9 mouse cellular contexts compared by ENCODE assay signal in the genomic region with DNA sequence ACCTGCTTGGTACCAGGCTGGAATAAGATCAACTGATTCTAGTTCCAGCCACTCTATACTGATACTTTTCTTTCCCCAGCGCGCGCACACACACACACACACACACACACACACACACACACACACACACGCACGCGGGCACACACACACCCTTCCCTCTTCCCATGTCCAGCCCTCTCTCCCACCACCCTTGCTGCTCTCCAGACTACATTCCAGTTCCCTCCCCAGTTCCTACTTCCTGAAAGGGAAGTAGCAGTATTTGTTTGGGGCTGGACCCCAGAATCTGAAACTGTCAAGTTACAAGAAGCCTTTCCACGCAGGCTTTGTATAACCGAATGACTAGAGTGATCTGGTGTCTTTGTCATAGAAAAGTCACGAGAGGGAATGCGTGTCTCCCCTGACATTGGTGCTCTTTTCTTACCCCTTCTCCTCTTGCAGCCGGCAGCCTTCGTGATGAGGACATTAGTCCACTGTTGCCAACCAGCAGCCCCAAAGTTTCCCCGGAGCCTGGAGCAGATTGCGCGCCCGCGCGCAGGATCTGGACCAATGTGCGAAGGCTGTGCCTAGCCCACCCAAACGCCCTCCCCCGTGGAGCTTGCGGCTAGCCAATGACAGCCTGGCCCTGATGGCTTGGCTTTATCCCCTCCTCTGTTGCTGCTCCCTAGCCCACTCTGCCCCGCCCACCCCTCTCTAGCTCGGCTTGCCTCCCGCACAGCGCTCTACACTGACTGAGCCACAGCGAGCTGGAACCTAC. TPM values are rescaled to one million over a fixed set of nuclear protein-coding genes. Genes with fewer than 3 reads are reported as not detected.
A peak's percentile ranks its signal among the peaks of the same experiment; 100 is the strongest.
DNase-seq lines count a peak whose midpoint lies in the region; ATAC-seq and TF ChIP-seq lines count a peak whose summit lies in the region.
"Had no signal": no experiment of that assay in that cellular context is flagged by ENCODE, and none has a peak within 500 bp of the region (broad histone marks: within the 10 kb centered on the region; RNA-seq: fewer than 3 reads in every experiment).

A gene (plus strand): TSS at position 690 of the 754 bp plus-strand sequence.

- 3% methylated on average over 27 of the region's 27 CpGs for WGBS in kidney, embryonic 16.5 days
- 5% methylated on average over 27 of the region's 27 CpGs for WGBS in forebrain, embryonic 16.5 days
- WGBS in liver, embryonic 16.5 days (ENCODE audit: insufficient replicate concordance), result 7% methylated on average over 27 of the region's 27 CpGs

- no peaks in the 10 kb centered on the region for H3K27me3 ChIP-seq in kidney, embryonic 16.5 days (ENCODE audit: insufficient read depth, low read length)
- H3K27me3 ChIP-seq in forebrain, embryonic 16.5 days (replicated peaks; ENCODE audit: control insufficient read depth, insufficient read depth, low read length), result no peaks in the 10 kb centered on the region
- no peaks in the 10 kb centered on the region; the same call in 1 of the 2 replicates for H3K27me3 ChIP-seq in liver, embryonic 16.5 days (ENCODE audit: control insufficient read depth, insufficient read depth, low read depth, low read length)

- peak; percentile 100 for ATAC-seq in kidney, embryonic 16.5 days (ENCODE audit: low FRiP score, low TSS enrichment)
- peak; percentile 100 for ATAC-seq in forebrain, embryonic 16.5 days
- peak; percentile 41; the same call in 1 of the 2 replicates for ATAC-seq in liver, embryonic 16.5 days (ENCODE audit: low read depth)
- ATAC-seq: Patski had no signal

- DNase-seq in kidney, adult 8-10 months, result no peak
- DNase-seq in cerebellum, adult 18-20 months, result peak; percentile 66 to 75
- peak; percentile 78 to 82 for DNase-seq in layer of hippocampus, adult 2 months (ENCODE audit: low spot score in 2 of 2)
- peak; percentile 87 to 89 for DNase-seq in right cerebral cortex, postnatal 10 days (ENCODE audit: low spot score in 2 of 2)
- no peak for DNase-seq in urinary bladder, postnatal 10 days (ENCODE audit: low spot score)

- H3K4me2 ChIP-seq in kidney, embryonic 16.5 days (replicated peaks; ENCODE audit: low read depth, low read length), result peak within 1 kb of the TSS; percentile 66
- peak within 1 kb of the TSS; percentile 66 for H3K4me2 ChIP-seq in forebrain, embryonic 16.5 days (ENCODE audit: low read length)
- H3K4me2 ChIP-seq in liver, embryonic 16.5 days (ENCODE audit: low read depth, low read length), result no peak within 1 kb of the TSS; the same call in 1 of the 2 replicates

- H3K27ac ChIP-seq in kidney, embryonic 16.5 days (ENCODE audit: low read length), result no peak within 1 kb of the TSS
- no peak within 1 kb of the TSS for H3K27ac ChIP-seq in forebrain, embryonic 16.5 days (ENCODE audit: low read length)
- H3K27ac ChIP-seq in layer of hippocampus, adult 2 months, result peak within 1 kb of the TSS; percentile 90
- no peak within 1 kb of the TSS for H3K27ac ChIP-seq in liver, embryonic 16.5 days (ENCODE audit: low read length)

- H3K9ac ChIP-seq in kidney, embryonic 16.5 days (replicated peaks; ENCODE audit: low read length), result peak within 1 kb of the TSS; percentile 53
- peak within 1 kb of the TSS; percentile 19 for H3K9ac ChIP-seq in forebrain, embryonic 16.5 days (replicated peaks; ENCODE audit: low read depth, low read length)
- H3K9ac ChIP-seq in liver, embryonic 16.5 days (ENCODE audit: low read depth, low read length), result no peak within 1 kb of the TSS

- no peaks in the 10 kb centered on the region for H3K9me3 ChIP-seq in kidney, embryonic 16.5 days (ENCODE audit: low read length)
- H3K9me3 ChIP-seq in forebrain, embryonic 16.5 days (ENCODE audit: control insufficient read depth, low read length), result no peaks in the 10 kb centered on the region
- H3K9me3 ChIP-seq in liver, embryonic 16.5 days (replicated peaks; ENCODE audit: control insufficient read depth, low read length), result no peaks in the 10 kb centered on the region

- H3K4me3 ChIP-seq in kidney, embryonic 16.5 days (ENCODE audit: low read length), result peak within 1 kb of the TSS; percentile 45
- H3K4me3 ChIP-seq in forebrain, embryonic 16.5 days (replicated peaks; ENCODE audit: low read length), result peak within 1 kb of the TSS; percentile 42
- H3K4me3 ChIP-seq in layer of hippocampus, adult 2 months, result peak within 1 kb of the TSS; percentile 63
- no peak within 1 kb of the TSS for H3K4me3 ChIP-seq in liver, embryonic 16.5 days (ENCODE audit: low read depth, low read length)

- no peaks in the 10 kb centered on the region for H3K36me3 ChIP-seq in kidney, embryonic 16.5 days (ENCODE audit: insufficient read depth, low read length)
- no peaks in the 10 kb centered on the region for H3K36me3 ChIP-seq in forebrain, embryonic 16.5 days (ENCODE audit: control insufficient read depth, insufficient read depth)
- H3K36me3 ChIP-seq in liver, embryonic 16.5 days (ENCODE audit: control insufficient read depth, insufficient read depth), result no peaks in the 10 kb centered on the region

- H3K4me1 ChIP-seq in kidney, embryonic 16.5 days (ENCODE audit: insufficient read depth, low read length), result no peaks in the 10 kb centered on the region
- H3K4me1 ChIP-seq in forebrain, embryonic 16.5 days (replicated peaks; ENCODE audit: control insufficient read depth, insufficient read depth, low read length), result no peaks in the 10 kb centered on the region; the same call in 1 of the 2 replicates
- H3K4me1 ChIP-seq in liver, embryonic 16.5 days (ENCODE audit: control insufficient read depth, low read depth, low read length), result no peaks in the 10 kb centered on the region

- no peak for TF ChIP-seq CTCF in layer of hippocampus, adult 2 months (conservative IDR thresholded peaks at IDR 0.05)

RNA-seq across cellular contexts. Expression of the gene that starts here (rescaled TPM):
- polyA plus RNA-seq in kidney, embryonic 16.5 days (2015; fragmentation: Nextera tagmentation; extraction: Ambion mirVana), result 1.2 and 1.6 TPM in 2 replicates
- polyA plus RNA-seq in forebrain, embryonic 16.5 days (2015; fragmentation: Nextera tagmentation; extraction: Ambion mirVana), result 29.0 and 31.9 TPM in 2 replicates
- 100 to 1,000 TPM; 178 to 179 TPM for total RNA-seq in layer of hippocampus, adult 2 months (2021)
- 0.06 TPM in 1 of 2 replicates, not detected in the other for polyA plus RNA-seq in liver, embryonic 16.5 days (2015; fragmentation: Nextera tagmentation; extraction: Ambion mirVana)

Comparison
In these comparisons a context has a peak if more than half of its experiments do, and no peak if none do; other contexts are left out.
1. RNA of the gene that starts here (polyA plus RNA-seq): 29.0 to 31.9 TPM in forebrain, embryonic 16.5 days; 1.2 to 1.6 TPM in kidney, embryonic 16.5 days and 0.06 TPM in liver, embryonic 16.5 days; every median in the first group is over 10 times any median in the second.
2. Peak in ATAC-seq in liver, embryonic 16.5 days; RNA of the gene not detected or under 1 TPM.
3. ATAC-seq: peak in every context shown above with its lines; median percentile 100 in kidney, embryonic 16.5 days; 100 in forebrain, embryonic 16.5 days; 41 in liver, embryonic 16.5 days.
4. DNase-seq: peak in cerebellum, adult 18-20 months (2 of 2), layer of hippocampus, adult 2 months (2 of 2) and right cerebral cortex, postnatal 10 days (2 of 2); none in kidney, adult 8-10 months (0 of 2) and urinary bladder, postnatal 10 days (single experiment).